Mouse (Mus musculus): ENCODE measurements at regions not wholly inside any gene's neighbourhood (a gene's known extent, or its start where the extent isn't known, plus 50 kb on each side); places are given as distances from the start of the nearest gene placed in this dataset.

GRCm38 (mm10) chr2:45736278-45736677 lies 619.1 kb upstream of the Zeb2 start:
- DNase-seq: no peak

DNA sequence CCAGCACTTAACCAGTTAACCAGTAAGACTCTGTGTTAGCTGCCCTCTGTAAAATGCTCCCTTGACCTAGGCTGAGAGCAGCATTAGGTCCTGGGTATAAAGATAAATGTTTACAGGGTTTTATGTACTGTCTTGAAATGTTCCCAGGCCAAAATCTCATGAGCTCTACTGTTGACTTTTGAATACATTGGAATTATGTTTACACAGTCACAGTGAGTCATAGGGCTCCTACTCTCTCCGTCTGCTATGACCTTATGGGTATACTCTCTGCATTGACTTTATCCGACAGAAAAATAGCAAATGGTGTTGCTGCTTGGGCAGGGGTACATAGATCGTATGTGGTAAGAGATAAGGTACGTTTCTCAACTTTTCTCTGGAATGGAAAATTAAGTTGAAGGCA lies 596.8 kb upstream of the Zeb2 start:
- no peak for DNase-seq

- no peak for DNase-seq
Measured at GRCm38 (mm10) chr2:45707026-45707425, 589.8 kb upstream of the Zeb2 start.

- no peak for DNase-seq
Measured at GRCm38 (mm10) chr2:45702511-45702910, 585.3 kb upstream of the Zeb2 start.

GRCm38 (mm10) chr2:45700578-45700977 lies 583.4 kb upstream of the Zeb2 start:
- DNase-seq: no peak

DNA sequence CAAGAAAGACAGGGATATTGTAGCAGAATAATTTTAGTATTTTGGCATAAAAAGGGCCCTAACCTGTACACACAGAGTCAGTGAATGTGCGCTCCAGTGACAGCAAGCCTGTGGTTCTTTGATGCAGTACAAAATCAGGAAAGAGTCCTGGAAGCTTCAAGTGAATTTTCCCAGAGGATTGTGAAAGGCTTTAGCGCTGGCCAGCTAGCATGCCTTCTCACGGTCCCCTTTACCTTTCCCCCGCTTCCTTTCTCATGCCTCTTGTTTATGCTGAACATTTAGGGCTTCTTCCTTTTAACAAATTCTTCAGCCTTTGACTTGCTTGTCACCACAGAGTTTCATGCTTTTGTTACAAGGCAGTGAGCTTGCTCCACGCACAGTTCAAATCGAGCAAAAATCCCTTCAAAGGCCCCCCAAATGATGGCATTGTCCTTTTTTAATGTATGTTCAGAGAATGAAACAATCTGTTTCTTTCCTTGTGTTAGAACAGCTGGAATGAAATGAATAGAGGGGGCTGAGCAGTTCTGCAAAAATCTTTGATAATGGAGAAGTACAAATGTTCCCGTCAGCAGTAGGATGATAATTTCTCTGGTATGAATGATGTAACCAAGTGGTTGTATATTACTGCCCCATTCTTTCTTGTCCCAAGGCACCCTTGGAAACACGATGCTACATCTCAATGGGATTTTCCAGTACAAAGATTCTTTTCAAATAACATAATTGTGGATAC lies 576.3 kb upstream of the Zeb2 start:
- DNase-seq: no peak

DNA sequence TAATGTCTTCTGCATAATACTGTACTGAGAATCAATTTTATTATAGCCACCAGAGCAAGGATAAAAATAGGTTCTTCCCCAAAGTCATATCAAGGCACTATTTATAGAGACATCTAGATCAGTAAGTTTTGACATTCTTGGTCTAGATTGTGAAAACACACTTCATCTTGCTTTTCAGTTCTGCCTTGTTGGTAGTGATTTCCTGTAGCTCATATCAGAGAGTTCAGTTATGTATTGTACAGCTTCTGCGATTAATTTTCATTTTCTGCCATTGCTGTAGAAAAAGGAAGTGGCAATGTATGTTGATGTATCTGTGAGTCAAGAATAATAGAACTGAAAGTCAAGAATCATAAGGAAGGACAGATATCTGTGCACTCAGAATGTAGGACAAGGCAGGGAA lies 575.6 kb upstream of the Zeb2 start:
- DNase-seq: no peak

GRCm38 (mm10) chr2:45688996-45689395 lies 571.8 kb upstream of the Zeb2 start:
- DNase-seq: no peak

GRCm38 (mm10) chr2:45681251-45681650 lies 564.1 kb upstream of the Zeb2 start:
- DNase-seq: no peak

- DNase-seq: no peak
Measured at GRCm38 (mm10) chr2:45679101-45679895, 562.1 kb upstream of the Zeb2 start.

DNA sequence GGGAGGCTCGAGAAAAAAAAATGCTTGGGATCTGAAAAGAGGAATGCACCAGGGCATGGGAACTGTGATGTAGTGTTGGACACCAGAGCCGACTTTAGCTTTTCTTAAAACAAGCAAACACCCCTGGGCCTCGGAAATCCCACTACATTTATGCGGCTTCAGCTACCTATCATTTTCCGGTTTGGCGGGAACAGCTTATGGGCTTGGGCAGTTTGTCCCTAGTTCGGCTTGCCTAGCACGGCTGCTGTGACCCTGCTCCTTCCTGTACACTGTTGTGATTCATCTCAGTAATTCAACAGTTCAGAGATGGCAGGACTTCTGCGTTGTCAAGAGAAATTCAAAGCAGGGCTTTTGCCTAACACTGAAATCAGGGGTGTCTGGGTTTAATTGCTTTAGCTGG lies 561.5 kb upstream of the Zeb2 start:
- no peak for DNase-seq

DNA sequence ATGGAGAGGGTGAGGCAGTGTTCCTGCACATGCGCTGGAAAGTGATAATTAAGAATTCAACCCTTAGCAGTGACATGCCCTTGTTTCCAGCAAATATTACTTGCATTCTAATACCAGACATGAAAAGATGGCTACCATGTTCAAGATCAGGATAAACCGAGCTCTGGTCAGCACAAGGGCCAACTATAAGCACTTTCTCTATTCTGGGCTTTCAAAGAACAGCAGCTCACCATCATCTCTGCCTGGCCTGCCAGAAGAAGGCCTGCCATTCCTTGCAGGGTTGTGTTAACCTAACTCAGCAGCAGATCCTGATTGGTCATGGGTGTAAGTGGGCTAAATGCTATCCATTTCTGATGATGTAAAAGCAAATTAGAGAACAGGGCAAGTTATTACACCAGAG lies 558.6 kb upstream of the Zeb2 start:
- no peak for DNase-seq

- DNase-seq: no peak
Measured at GRCm38 (mm10) chr2:45656011-45656410, 538.8 kb upstream of the Zeb2 start.

- DNase-seq: no peak
Measured at GRCm38 (mm10) chr2:45654693-45655092, 537.5 kb upstream of the Zeb2 start.

- DNase-seq: no peak
Measured at GRCm38 (mm10) chr2:45652977-45653376, 535.8 kb upstream of the Zeb2 start.

DNA sequence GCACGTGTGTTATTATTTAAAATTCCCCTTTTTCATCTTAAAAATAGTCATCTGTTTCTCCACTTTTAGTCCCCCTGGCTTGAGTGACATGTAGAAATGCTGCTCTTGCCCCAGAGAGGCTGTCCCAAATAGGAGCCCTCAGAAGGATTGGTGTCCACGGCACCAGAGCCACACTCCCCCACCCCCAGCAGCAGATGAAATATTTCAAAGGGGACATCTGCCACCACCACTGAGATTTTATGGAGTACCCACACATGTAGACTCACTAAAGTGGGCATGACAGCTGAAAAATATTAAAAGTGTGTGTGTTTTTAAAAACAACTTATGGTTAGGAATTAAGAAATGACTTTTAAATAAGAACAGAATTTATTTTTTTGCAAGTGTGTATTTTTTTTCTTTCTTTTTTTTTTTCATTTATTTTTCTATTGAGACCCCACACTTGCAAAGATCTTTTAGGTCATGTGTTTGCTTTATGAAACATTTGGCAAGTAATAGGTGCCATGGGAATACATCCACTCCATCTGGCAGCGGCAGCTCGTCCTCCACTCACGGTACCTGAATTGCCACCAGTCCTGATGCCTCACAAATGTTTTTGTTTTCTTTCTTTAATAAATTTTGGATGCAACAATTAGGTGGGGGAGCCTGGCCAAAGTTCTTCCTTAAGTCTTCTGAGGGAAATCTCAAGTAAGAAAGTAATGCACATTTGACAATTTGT lies 533.2 kb upstream of the Zeb2 start:
- no peak for DNase-seq

DNA sequence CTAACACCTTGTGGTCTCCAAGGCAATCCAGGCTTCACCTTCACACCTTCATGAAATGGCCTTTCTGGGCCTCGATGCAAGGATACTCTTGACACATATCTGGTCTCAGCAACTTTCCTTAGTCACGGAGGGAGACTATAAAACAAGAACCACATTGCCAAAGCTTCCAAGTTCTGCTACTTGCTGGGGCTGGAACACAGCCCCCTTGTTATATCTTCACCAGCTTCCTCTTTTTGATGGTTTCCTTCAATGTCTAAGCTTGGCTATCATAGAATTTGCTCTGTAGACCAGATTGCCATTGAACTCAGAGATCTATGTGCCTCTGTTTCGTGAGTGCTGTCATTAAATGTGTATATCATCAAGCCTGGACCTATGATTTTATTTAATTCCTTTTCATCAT lies 530.7 kb upstream of the Zeb2 start:
- no peak for DNase-seq

- no peak for DNase-seq
Measured at GRCm38 (mm10) chr2:45630081-45630480, 512.9 kb upstream of the Zeb2 start.

DNA sequence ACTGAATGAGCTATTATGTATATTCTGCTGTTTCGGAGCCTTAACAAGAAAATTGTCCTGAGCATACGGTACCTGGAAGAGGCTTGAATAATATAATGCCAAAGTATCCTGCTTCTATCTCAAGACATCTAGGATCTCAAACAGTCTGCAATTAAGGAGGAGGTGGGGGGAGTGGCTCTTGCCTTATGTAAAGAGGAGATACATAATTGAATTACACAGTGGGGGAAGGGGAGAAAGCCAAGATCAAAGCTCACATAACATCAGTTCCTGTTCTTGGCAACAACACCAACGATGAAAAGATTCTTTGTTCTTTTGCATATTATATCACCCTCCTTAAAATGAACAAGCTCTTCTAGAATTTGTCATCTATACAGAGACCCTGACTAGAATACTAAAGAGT lies 512.4 kb upstream of the Zeb2 start:
- no peak for DNase-seq

- DNase-seq: no peak
Measured at GRCm38 (mm10) chr2:45623056-45623455, 505.9 kb upstream of the Zeb2 start.

DNA sequence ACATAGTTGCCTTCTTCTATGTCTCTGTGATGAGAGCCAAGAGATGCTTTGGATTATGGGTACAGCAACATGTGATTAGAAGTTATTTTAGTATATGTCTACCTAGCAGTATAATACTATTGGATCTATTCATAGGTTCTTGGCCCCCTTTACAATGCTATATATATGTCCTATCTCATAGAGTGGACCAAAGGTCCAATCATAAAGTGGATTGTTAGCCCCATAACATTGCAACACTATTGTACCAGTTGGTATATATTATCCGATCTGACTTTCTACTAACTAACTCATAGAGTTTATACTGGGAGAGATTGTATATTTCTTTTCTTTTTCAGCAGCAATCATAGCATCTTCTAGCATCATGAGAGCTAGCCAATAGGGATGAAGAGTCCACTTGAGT lies 491.7 kb upstream of the Zeb2 start:
- DNase-seq: no peak

- no peak for DNase-seq
Measured at GRCm38 (mm10) chr2:45607393-45607792, 490.2 kb upstream of the Zeb2 start.

DNA sequence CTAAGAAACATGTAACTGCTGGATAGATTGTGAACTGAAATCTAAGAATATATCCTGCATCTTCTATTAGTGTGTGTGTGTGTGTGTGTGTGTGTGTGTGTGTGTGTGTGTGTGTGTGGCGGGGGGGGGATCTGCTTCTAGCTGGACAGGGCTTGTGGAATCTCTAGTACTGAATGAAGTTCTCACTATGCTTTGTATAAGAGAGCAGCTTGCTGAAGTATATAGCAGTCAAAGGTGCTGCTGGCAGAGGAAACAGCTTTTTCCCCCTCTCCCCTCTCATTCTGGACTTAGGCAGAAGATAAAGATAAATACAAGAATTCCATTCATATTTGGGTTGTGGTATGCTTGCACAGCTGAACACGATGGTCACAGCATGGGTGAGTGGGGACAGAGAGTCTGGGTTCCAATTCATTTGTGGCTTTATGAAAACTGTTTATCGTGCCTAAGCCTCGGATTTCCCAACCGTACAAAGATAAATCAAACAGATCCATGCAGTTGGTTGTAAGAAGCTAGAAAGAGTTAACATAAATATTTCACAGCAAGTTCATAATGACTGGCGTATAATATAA lies 484.2 kb upstream of the Zeb2 start:
- no peak for DNase-seq

GRCm38 (mm10) chr2:45593765-45594164 lies 476.6 kb upstream of the Zeb2 start:
- no peak for DNase-seq

Data from kidney, adult 9 months (tissue).